Mouse (Mus musculus): ENCODE results near the gene Plekhs1. TPM values are rescaled to one million over a fixed set of nuclear protein-coding genes. Genes with fewer than 3 reads are reported as not detected.
"Not testable (repeated sequence)": the region's sequence is repeated elsewhere in the genome, so short reads cannot be mapped to it uniquely, and the experiment has no call there.

Gene Plekhs1
- polyA plus RNA-seq, 1 experiment: 0.12 TPM

DNA sequence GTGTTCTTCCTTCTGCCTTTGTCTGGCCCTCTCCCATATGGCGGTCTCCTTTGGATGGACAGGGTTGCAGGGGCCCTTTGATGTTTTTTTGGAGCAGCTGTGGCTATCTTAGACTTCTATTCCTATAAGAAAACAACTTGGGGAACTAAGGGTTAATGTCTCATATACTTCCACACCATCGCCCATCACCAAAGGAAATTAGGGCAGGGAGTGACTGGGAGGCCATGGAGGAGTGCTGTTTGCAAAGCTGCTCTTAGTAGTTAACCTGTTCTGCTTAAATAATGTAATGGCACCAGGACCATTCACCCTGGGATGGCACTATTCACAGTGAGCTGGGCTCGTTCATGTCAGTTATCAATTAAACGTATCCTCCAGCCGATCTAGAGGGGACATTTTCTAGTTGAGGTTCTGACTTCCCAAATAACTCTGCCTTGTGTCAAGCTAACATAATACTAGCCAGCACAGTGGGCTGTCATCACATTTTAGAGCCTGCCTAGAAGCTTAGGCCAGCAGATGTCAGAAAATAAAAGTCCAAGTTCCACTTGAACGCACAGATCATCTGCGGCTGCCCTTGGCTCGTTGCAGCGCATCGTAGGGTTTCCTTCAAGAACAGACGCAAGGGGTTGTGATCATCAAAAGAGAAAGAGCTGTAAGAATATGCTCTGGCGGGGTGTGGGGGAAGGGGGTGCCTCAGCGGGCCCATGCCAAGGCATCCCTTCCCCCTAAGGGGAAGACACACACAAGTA, 23.4 kb downstream of the Plekhs1 start:
- DNase-seq (ENCODE audit: low read depth): peak; percentile 55
- no peak for TF ChIP-seq CTCF (IDR thresholded peaks at IDR 0.05; ENCODE audit: borderline replicate concordance, extremely low read depth, insufficient read depth, insufficient read length)
- TF ChIP-seq POLR2A (IDR thresholded peaks at IDR 0.05; ENCODE audit: borderline replicate concordance, extremely low read depth, insufficient read depth, insufficient read length, poor library complexity, severe bottlenecking): no peak

DNA sequence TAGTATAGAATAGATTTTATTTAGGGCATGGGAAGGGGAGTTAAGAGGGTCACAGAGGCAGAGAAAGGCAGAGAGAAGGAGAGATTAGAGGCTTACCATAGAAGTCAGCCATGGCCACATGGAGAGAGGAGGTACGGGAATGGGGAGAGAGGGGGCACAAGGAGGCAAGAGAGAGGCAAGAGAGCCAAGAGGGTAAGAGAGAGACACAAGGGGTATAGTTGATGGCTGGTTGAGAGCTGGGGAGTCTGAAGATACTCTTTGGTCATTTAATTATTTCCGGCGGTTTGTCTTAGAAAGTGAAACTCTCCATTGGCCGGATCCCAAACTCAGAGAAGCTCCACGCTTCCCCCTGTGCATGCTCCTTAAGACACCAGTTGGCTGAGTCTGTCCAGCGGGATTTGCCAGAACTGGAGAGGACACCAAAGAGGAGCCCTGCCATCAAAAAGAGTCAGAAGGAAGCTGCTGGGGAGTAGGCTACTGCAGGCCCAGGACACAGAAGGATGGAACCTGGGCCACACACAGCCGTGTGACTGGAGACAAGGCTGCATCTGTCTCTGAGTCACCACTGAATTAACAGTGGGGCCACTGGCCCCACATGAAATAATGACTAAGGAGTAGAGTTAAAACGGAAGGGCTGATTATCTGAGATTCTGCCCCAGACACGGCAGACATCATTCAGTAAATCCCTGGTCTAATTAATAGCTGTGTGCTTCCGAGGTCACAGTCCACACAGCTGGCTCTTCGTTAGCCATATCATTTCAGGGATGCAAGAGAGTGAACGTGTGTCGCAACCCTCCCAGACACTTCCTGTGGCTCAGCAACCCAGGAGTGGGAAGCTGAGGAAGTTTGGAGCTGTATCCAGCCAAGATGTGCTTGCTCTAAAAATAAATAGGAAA, 24.2 kb downstream of the Plekhs1 start:
- DNase-seq (ENCODE audit: low read depth): peak; percentile 76
- TF ChIP-seq CTCF (IDR thresholded peaks at IDR 0.05; ENCODE audit: borderline replicate concordance, extremely low read depth, insufficient read depth, insufficient read length) (no peak), POLR2A (IDR thresholded peaks at IDR 0.05; ENCODE audit: borderline replicate concordance, extremely low read depth, insufficient read depth, insufficient read length, poor library complexity, severe bottlenecking) (no peak)

DNA sequence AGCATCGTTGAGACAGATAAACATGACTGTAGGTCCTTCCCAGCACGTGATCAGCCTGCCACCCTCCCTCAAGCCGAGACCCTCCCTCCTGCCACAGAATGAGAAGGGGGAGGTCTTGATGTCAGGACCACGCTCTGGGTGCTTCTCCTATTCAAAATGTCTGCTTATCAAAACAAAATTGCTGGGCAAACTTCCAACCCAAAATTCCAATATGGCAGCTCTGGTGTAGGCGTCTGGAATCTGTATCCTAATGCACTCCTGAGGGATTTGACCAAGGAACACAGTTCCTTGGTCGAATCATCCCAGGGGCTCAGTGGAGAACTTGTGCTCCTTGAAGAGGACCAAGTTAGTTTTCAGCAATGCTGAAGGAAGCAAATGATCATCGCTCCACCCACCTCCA, 25.5 kb downstream of the Plekhs1 start:
- no peak for DNase-seq (ENCODE audit: low read depth)
- TF ChIP-seq CTCF (IDR thresholded peaks at IDR 0.05; ENCODE audit: borderline replicate concordance, extremely low read depth, insufficient read depth, insufficient read length) (no peak), POLR2A (IDR thresholded peaks at IDR 0.05; ENCODE audit: borderline replicate concordance, extremely low read depth, insufficient read depth, insufficient read length, poor library complexity, severe bottlenecking) (no peak)

DNA sequence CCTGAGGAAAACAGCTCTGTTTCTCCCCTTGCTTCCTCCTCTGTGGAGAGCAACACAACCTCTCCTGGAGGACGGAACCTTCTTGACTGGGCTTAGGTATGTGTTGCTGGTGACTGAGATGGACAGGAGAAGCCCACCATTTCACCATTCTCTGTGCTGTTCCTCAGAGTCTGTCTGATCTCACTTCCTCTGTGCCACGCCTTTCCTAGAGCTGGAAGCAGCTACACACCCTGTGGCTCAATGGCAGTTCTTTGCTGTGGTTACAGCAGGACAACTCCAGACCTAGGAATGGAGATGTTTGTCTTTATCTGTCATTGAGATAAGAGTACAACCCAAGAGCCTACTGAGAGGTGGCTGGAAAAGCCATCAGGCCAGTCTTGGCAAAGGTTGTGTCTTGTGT, 25.9 kb downstream of the Plekhs1 start:
- no peak for DNase-seq (ENCODE audit: low read depth)
- TF ChIP-seq CTCF (IDR thresholded peaks at IDR 0.05; ENCODE audit: borderline replicate concordance, extremely low read depth, insufficient read depth, insufficient read length) (no peak), POLR2A (IDR thresholded peaks at IDR 0.05; ENCODE audit: borderline replicate concordance, extremely low read depth, insufficient read depth, insufficient read length, poor library complexity, severe bottlenecking) (no peak)

DNA sequence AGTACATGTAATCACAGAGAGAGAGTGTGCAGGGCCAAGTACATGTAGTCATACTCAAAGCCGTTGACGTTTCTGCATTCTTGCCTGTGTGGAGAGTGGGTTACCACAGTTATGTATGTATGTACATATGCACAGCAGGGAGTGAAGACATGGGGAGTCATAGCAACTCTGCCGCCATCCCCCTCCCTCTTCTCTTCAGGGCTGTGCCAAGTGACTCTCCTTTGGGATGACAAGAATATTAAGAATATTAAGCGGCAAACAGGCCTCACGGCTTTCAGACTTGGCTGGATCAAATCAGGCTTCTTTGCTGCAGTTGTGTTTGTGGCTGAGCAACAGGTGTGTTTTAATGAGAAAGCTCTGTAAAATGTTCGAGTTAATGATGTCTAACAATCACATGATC, 28.2 kb downstream of the Plekhs1 start:
- no peak for DNase-seq (ENCODE audit: low read depth)
- no peak for TF ChIP-seq POLR2A (IDR thresholded peaks at IDR 0.05; ENCODE audit: borderline replicate concordance, extremely low read depth, insufficient read depth, insufficient read length, poor library complexity, severe bottlenecking)
- TF ChIP-seq CTCF (IDR thresholded peaks at IDR 0.05; ENCODE audit: borderline replicate concordance, extremely low read depth, insufficient read depth, insufficient read length): no peak

DNA sequence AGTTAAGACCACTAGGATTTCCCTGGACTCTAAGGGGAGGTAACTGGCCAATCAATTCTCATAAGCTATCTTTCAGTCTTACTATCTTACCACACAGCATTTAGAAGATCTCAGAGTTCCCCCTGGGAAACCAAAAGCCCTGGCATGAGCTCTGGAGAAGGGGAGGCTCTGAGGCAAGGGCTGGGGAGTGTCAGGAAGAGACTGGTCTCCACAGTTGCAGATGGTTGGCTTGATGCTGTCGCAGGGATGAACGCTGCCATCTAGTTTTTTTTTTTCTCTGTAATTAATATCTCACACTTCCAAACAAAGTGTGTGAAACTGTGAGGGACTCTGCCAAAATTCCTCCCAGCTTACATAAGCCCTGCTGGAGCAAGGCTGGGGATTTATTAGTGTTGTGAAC, 32.7 kb downstream of the Plekhs1 start:
- DNase-seq (ENCODE audit: low read depth): not testable (repeated sequence)

DNA sequence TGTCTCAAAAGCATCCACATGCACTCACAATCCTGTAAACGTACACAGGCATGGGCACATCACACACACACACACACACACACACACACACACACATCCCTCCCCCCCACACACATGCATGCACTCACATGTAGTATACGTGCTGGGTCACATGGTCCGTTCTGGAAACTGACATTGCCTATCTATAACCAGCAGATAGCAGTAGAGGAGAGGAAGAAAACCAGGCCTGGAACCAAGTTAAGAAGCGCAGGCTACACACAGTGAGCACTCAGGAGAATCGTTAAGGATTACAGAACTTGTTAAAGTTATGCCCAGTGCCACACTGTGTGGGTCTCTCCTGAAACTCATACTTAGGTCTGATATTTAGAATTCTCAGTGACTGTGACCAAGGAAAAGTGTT, 41.6 kb downstream of the Plekhs1 start:
- DNase-seq (ENCODE audit: low read depth): not testable (repeated sequence)

DNA sequence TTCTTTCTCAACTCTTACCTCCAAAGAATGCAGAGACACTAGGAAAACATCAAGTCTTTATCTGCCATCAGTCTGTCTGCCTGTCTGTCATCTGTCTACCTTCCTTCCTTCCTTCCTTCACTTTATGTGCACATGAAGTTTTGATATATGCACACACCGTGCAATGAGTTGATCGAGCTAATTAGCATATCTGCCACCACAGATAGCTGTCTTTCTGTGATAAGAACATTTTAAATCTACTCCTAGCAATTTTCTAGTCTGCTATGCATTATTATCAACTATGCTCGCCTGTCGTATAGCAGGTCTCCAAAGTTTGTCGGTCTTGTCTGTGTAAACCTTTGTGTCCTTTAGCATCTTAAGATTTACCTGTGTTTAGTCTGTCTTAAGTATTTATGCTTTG, 42.1 kb downstream of the Plekhs1 start:
- DNase-seq (ENCODE audit: low read depth): not testable (repeated sequence)

DNA sequence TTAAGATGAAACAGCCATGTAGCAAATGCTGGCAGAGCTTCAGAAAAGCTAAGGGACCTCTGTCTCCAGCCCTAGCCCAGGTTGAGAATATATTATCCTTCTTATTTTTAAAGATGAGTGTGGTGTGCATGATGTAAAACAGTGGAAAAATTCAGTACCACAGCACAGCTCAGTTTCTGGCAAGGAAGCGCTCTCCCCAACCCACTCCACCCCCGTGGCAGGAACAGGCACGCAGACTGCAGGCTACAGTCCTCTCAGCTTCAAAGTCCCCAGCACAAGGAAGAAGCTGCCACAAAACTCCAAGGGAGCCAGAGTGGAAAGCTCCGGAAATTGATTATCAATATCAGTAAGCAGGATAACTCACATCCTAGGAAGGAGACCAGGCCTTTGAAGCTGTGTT, 49.8 kb downstream of the Plekhs1 start:
- DNase-seq (ENCODE audit: low read depth): not testable (repeated sequence)

DNA sequence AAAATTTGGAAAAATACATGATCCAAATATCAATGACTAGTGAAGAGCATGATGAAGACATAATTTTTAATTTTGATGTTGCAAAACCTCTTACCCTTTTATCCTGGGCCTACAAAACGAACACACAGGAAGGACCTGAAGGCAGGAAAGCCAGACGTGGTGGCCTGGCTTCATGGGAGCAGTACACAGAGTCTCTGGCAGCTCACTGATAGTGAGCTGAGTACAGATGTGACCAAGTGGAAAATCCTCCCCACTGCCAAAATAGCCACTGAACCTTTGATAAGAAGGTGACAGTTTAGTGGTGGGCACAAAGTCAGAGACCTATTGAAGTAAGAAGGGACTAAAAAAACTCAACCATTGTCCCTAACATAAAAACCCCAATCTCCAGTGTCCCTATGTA, 52.1 kb downstream of the Plekhs1 start:
- not testable (repeated sequence) for DNase-seq (ENCODE audit: low read depth)

DNA sequence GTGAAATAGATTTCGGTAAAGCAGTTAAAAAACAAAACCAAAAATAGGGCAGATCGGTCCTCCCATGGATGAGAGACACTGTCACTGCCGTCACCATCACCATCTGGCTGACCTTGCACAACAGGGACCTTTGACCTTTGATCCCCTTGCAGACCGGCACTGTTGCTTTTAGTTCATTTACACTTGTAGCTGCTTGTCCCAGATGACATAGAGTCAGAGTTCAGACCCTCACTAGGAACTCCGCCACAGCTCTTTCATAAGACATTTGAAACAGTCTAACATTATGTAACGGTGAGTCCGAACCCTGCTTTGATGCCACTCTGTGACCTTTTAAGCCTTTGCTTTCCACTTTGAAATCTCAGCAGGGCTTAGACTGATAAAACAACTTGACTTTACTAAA, 58.0 kb downstream of the Plekhs1 start:
- DNase-seq (ENCODE audit: low read depth): not testable (repeated sequence)

DNA sequence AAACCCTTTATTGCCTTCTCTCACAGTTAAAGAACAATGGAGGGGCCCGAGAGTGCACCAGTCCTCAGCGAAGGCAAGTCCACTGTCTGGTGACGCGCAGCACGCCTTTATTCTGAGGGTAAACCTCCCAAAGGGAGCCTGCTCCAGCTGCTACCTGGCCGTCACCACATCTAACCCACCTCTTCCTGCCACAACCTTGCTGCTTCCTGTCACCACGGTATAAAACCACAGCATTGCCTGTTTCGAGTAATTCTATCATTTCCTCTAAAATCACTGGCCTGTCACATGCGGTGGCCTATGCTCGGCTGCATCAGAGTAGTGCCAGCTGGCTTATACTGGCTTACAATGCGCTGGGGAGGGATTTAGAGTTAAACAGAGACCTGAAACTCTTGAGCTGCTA, 69.1 kb downstream of the Plekhs1 start:
- not testable (repeated sequence) for DNase-seq (ENCODE audit: low read depth)

DNA sequence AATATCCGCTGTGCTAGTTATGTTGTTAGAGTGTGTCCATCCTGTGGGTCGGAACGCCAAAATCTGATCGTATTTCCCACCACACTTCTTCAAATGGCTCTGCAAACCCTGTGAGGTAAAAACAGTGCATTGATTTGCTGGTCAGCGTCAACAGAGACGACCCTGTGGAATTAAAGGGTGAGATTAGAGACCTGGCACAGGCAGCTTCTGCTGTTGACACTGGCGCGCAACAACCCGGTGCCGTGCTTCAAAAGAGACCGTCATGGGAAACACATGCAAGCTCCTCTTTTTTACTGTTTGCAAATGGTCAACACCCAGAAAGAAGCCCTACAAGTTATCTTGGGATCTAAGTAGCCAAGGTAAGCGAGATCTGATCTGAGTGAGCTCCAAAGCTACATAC, 69.8 kb downstream of the Plekhs1 start:
- no peak for DNase-seq (ENCODE audit: low read depth)
- TF ChIP-seq CTCF (IDR thresholded peaks at IDR 0.05; ENCODE audit: borderline replicate concordance, extremely low read depth, insufficient read depth, insufficient read length) (no peak), POLR2A (IDR thresholded peaks at IDR 0.05; ENCODE audit: borderline replicate concordance, extremely low read depth, insufficient read depth, insufficient read length, poor library complexity, severe bottlenecking) (no peak)
